Mouse (Mus musculus): ENCODE results near the gene Rnaseh2c. TPM values are rescaled to one million over a fixed set of nuclear protein-coding genes. Genes with fewer than 3 reads are reported as not detected.

Rnaseh2c gene
- total and polyA plus RNA-seq, 2 experiments from 2014 or later: 27.1 to 50.9 TPM

GRCm38 (mm10) chr19:5570353-5571246, 31.1 kb upstream of the Rnaseh2c start:
- Histone ChIP-seq H3K36me3 (ENCODE audit: insufficient read depth, low read length) (peaks cover 14% of the 10 kb centered on the region; the same call in 1 of the 2 replicates), H3K9ac (replicated peaks; ENCODE audit: low read length, poor library complexity, severe bottlenecking) (no peak overlapping the region), H3K4me1 (ENCODE audit: insufficient read depth, low read length) (0 out of 2 replicates have a peak, but pooled peaks cover 4% of the 10 kb centered on the region), H3K4me2 (ENCODE audit: low read depth, low read length, poor library complexity, severe bottlenecking) (no peak overlapping the region), H3K27ac (ENCODE audit: low read depth, low read length) (no peak overlapping the region), H3K27me3 (ENCODE audit: insufficient read depth, low read length) (0 out of 2 replicates have a peak, but pooled peaks cover 3% of the 10 kb centered on the region), H3K4me3 (ENCODE audit: low read depth, low read length) (no peak overlapping the region), H3K9me3 (ENCODE audit: low read length) (no peaks in the 10 kb centered on the region)
- no peak for TF ChIP-seq CTCF (IDR thresholded peaks at IDR 0.05)
- no peak for ATAC-seq (ENCODE audit: low FRiP score)
- 93% methylated on average over 32 of the region's 32 CpGs for WGBS
- no peak for DNase-seq (ENCODE audit: low spot score)

GRCm38 (mm10) chr19:5571831-5572230, 29.8 kb upstream of the Rnaseh2c start:
- Histone ChIP-seq H3K4me1 (ENCODE audit: insufficient read depth, low read length) (0 out of 2 replicates have a peak, but pooled peaks cover 4% of the 10 kb centered on the region), H3K4me3 (ENCODE audit: low read depth, low read length) (no peak overlapping the region), H3K9me3 (ENCODE audit: low read length) (no peaks in the 10 kb centered on the region), H3K9ac (replicated peaks; ENCODE audit: low read length, poor library complexity, severe bottlenecking) (no peak overlapping the region), H3K4me2 (ENCODE audit: low read depth, low read length, poor library complexity, severe bottlenecking) (no peak overlapping the region), H3K36me3 (ENCODE audit: insufficient read depth, low read length) (peaks cover 14% of the 10 kb centered on the region; the same call in 1 of the 2 replicates), H3K27ac (ENCODE audit: low read depth, low read length) (no peak overlapping the region), H3K27me3 (ENCODE audit: insufficient read depth, low read length) (no peaks in the 10 kb centered on the region)
- 79% methylated on average over 5 of the region's 5 CpGs for WGBS
- DNase-seq (ENCODE audit: low spot score) (no peak), ATAC-seq (ENCODE audit: low FRiP score) (no peak)
- TF ChIP-seq CTCF (IDR thresholded peaks at IDR 0.05): no peak

- no peak overlapping the region for H3K9ac ChIP-seq (replicated peaks; ENCODE audit: low read length, poor library complexity, severe bottlenecking)
- ATAC-seq (ENCODE audit: low FRiP score) (no peak), DNase-seq (ENCODE audit: low spot score) (no peak)
- H3K4me3 ChIP-seq (ENCODE audit: low read depth, low read length): no peak overlapping the region
- TF ChIP-seq CTCF (IDR thresholded peaks at IDR 0.05): no peak
- H3K4me2 ChIP-seq (ENCODE audit: low read depth, low read length, poor library complexity, severe bottlenecking): no peak overlapping the region
- whole genome bisulfite sequencing: 90% methylated on average over 19 of the region's 19 CpGs
- peaks cover 14% of the 10 kb centered on the region; the same call in 1 of the 2 replicates for H3K36me3 ChIP-seq (ENCODE audit: insufficient read depth, low read length)
- H3K9me3 ChIP-seq (ENCODE audit: low read length): no peaks in the 10 kb centered on the region
- H3K4me1 ChIP-seq (ENCODE audit: insufficient read depth, low read length): 0 out of 2 replicates have a peak, but pooled peaks cover 4% of the 10 kb centered on the region
- H3K27ac ChIP-seq (ENCODE audit: low read depth, low read length): no peak overlapping the region
- no peaks in the 10 kb centered on the region for H3K27me3 ChIP-seq (ENCODE audit: insufficient read depth, low read length)
Observed at GRCm38 (mm10) chr19:5572331-5573125, 29.1 kb upstream of the Rnaseh2c start.

DNA sequence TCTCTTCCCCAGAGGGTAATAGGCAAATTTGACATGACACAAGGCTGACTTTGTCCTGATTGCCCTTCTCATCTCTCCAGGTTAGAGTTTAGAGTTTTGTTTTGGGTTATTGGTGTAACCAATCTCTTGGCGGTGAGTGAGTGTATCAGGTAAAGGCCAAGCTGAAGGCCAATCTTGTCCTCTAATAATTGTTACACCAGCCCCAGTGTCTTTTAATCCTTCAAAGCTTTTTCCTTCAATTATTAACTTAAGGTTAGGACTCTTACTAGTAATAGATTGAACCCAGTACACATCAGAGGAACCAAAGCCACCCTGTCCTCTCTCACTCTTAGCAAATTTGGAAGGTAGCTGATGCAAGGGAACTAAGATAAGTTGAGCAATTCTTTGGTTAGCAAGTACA, 26.3 kb upstream of the Rnaseh2c start:
- H3K9ac ChIP-seq (replicated peaks; ENCODE audit: low read length, poor library complexity, severe bottlenecking): no peak overlapping the region
- H3K27me3 ChIP-seq (ENCODE audit: insufficient read depth, low read length): no peaks in the 10 kb centered on the region
- H3K4me2 ChIP-seq (ENCODE audit: low read depth, low read length, poor library complexity, severe bottlenecking): no peak overlapping the region
- no peaks in the 10 kb centered on the region for H3K4me1 ChIP-seq (ENCODE audit: insufficient read depth, low read length)
- TF ChIP-seq CTCF (IDR thresholded peaks at IDR 0.05): no peak
- ATAC-seq (ENCODE audit: low FRiP score): no peak
- no peak overlapping the region for H3K4me3 ChIP-seq (ENCODE audit: low read depth, low read length)
- WGBS: 93% methylated on average over 1 of the region's 1 CpGs
- no peaks in the 10 kb centered on the region for H3K9me3 ChIP-seq (ENCODE audit: low read length)
- no peak for DNase-seq (ENCODE audit: low spot score)
- H3K36me3 ChIP-seq (ENCODE audit: insufficient read depth, low read length): peaks cover 8% of the 10 kb centered on the region; the same call in 1 of the 2 replicates
- H3K27ac ChIP-seq (ENCODE audit: low read depth, low read length): no peak overlapping the region

GRCm38 (mm10) chr19:5579971-5580370, 21.7 kb upstream of the Rnaseh2c start:
- Histone ChIP-seq H3K36me3 (ENCODE audit: insufficient read depth, low read length) (no peaks in the 10 kb centered on the region), H3K27me3 (ENCODE audit: insufficient read depth, low read length) (no peaks in the 10 kb centered on the region), H3K9ac (replicated peaks; ENCODE audit: low read length, poor library complexity, severe bottlenecking) (no peak overlapping the region), H3K4me2 (ENCODE audit: low read depth, low read length, poor library complexity, severe bottlenecking) (no peak overlapping the region), H3K4me1 (ENCODE audit: insufficient read depth, low read length) (no peaks in the 10 kb centered on the region), H3K4me3 (ENCODE audit: low read depth, low read length) (no peak overlapping the region), H3K9me3 (ENCODE audit: low read length) (no peaks in the 10 kb centered on the region), H3K27ac (ENCODE audit: low read depth, low read length) (no peak overlapping the region)
- ATAC-seq (ENCODE audit: low FRiP score) (no peak), DNase-seq (ENCODE audit: low spot score) (no peak)
- TF ChIP-seq CTCF (IDR thresholded peaks at IDR 0.05): no peak
- 75% methylated on average over 4 of the region's 4 CpGs for WGBS

All from midbrain, postnatal 0 days (tissue).